Mouse (Mus musculus) ovary, adult 2 months (tissue): Measurements from ENCODE around the gene Klk1b5. TPM values are rescaled to one million over a fixed set of nuclear protein-coding genes. Genes with fewer than 3 reads are reported as not detected.

Experiments used
- polyA plus RNA-seq: library from polyadenylated mRNA; depleted of rRNA; stranded (reverse); fragments of >200 nt; gene quantifications from 2 replicates; pipeline ENCODE4 v1.2.3, GENCODE M21; 2012; rRNA removed

Klk1b5 gene
- polyA plus RNA-seq, result 0.15 and 0.29 TPM in 2 replicates

DNA sequence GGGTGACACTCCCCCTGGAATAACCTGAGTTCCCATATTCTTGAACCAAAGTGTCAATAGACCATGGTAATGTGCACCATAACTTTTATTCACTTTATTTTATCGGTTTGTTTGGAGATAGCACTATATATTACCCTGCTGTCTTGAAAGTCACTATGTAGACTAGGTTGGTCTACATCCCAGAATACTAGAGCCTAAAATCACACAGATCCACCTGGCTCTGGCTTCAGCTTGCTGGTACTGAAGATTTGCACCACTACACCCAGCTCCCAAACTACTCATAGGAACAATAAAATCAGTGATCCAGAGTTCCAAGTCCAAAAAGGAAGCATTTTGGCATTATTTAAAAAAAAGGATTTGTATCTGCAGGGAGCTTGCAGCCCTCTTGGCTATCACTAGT lies at the start of gene Klk1b5:
TSS of gene Klk1b5 (plus strand) at position 301 of the 400 bp plus-strand sequence.

DNA sequence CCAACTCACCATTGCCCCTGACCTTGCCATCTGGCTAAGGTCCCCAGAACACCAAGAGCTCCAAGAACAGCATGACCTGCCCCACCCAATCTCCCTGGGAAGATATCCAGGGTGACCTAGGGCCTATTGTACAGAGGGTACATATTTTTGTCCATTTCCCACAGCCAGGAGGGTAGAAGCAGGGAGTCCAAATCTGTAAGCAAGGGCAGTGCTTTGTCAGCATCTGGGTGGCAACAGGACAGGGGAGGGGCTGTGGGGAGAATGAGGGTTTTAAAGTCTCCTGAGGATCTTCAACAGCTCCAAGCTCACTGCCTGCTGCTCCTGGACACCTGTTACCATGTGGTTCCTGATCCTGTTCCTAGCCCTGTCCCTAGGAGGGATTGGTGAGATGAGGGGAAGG lies 27.8 kb upstream of the Klk1b5 start, which contains the start of gene Klk1b24:
TSS of gene Klk1b24 (plus strand) at position 301 of the 400 bp plus-strand sequence.

DNA sequence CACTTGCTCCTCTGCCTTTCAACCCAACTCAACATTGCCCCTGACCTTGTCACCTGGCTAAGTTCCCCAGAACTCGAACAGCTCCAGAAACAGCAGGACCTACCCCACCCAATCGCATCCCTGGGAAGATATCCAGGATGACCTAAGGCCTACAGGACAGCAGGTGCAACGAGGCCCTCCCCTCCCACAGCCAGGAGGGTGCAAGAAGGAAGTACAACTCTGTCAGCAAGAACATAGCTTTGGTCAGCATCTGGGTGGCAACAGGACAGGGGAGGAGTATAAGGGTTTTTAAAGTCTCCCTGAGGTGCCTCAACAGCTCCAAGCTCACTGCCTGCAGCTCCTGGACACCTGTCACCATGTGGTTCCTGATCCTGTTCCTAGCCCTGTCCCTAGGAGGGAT lies 17.9 kb upstream of the Klk1b5 start, which contains the start of gene Klk1b3:
TSS of gene Klk1b3 (plus strand) at position 301 of the 400 bp plus-strand sequence.

DNA sequence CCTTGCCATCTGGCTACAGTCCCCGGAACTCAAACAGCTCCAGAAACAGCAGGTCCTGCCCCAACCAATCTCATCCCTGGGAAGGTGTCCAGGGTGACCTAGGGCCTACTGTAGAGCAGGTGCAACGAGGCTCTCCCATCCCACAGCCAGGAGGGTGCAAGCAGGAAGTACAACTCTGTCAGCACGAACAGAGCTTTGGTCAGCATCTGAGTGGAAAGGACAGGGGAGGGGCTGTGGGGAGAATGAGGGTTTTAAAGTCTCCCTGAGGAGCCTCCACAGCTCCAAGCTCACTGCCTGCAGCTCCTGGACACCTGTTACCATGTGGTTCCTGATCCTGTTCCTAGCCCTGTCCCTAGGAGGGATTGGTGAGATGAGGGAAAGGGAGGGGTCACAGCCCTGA lies 8.6 kb upstream of the Klk1b5 start, which contains the start of gene Klk1b4:
TSS of gene Klk1b4 (plus strand) at position 301 of the 400 bp plus-strand sequence.

DNA sequence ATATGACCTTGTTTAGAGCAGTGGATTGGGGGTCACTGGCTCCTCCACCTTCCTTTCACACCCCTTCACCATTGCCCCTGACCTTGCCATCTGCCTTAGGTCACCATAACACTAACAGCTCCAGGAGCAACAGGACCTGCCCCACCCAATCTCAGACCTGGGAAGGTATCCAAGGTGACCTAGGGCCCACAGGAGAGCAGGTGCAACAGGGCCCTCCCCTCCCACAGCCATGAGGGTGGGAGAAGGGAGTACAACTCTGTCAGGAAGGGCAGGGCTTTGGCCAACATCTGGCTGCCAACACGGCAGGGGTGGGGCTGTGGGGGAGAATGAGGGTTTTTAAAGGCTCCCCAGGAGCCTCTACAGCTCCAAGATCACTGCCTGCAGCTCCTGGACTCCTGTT lies 9.3 kb downstream of the Klk1b5 start, which contains the start of gene Klk1:
TSS of gene Klk1 (plus strand) at position 285 of the 400 bp plus-strand sequence.

DNA sequence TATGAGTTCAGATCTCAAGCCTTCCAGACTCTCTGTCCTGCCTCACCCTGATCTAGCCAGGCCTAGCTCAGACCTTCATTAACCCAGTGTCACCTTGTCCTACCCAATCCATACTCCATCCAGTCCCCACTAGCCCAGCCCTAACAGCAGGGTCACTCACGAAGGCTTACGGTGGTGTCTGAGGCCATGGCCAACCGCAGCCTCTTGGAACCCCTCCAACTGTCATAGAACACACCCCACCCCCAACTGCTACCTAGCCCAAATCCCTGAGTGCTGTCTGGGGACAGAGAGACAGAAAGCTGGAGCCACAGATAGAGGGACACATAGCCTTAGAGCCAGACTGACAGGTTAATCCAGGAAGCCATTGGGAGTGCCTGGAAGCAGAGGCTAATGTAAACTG lies 20.2 kb downstream of the Klk1b5 start, which contains the start of gene Gm36864:
TSS of gene Gm36864 (plus strand) at position 269 of the 400 bp plus-strand sequence.

DNA sequence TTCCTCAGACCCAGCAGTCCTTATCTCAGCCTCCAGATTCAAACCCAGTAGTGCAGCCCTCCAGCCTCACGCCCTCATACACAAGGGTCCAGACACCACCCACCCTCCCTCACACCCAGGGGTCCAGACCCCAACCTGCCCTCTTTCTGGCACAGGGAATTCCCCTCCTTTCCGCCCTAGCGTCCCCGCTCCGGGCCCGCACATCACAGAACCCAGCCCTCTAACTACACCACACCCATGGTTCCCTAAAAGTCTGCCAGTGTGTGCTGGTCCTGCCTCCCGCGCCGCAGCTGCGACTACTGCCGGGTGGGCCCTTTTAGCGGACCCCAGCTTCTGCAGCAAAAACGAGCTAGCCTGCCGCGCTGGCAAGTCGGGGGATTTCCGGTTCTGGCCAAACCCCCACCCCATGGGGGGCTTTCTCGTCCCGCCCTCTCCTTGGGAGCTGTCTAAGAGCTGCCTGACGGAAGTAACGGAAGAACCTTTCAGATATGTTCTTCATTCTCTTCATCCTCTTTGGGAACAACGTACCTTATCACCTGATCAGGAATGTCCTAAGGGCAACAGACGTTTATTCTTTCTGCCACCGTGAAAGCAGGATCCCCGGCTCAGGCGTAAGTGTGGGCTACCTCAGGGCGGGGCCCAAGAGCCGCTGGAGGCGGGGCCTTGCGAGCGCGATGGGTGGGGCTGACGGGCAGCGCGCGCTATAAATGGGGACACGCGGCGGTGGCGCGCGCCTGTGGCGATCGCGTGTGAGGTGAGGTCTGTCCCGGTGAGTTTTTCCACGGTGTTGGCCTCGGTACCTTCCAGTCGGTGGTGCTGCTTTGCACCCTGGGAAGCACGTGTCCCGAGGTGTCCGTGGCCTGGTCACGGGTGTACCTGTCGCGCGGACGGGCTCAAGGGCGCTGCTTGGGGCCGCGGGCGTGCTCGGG lies 30.6 kb downstream of the Klk1b5 start, which contains the start of the genes 1700028J19Rik and 2410002F23Rik:
TSS of gene 1700028J19Rik (minus strand) at position 641 of the 929 bp plus-strand sequence.
TSS of gene 2410002F23Rik (plus strand) at position 668 of the 929 bp plus-strand sequence.

DNA sequence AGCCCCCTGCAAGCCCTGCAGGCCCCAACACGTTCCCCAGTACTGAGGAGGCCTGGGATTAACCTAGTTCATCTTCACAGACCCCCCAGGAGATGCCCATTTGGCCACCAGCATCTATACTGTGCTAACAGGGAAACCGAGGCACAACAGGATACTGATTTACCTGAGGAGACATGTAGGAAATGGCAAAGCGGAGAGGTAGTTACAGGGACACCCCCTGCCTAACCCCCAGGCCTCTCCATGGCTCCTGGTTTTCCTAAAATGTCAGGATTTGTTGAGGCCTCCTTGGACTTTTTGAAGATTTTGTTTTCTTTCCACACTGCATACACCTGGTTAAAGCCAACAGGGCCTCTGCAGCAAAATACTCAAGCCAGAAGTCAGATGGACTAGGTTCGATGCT lies 41.5 kb downstream of the Klk1b5 start, which contains the start of gene Acp4:
TSS of gene Acp4 (minus strand) at position 101 of the 400 bp plus-strand sequence.

DNA sequence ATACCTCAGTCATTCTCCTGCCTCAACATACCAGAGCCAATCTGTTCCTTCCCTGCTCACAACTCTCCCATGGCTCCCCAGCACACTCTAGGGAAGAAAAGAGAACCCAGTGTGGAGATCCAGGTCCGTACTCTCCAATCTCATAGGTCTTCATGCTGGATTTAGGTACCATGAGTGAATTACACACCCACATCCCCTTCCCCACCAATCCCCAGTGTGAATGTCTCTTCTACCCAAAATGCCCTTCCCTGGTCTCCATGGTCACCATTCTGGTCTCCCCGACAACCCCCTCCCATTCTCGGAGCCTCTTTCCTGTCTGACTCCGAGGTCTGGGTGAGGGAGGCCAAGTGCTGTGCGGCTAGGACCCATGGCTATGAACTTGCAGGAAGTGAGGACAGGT lies 45.4 kb downstream of the Klk1b5 start, which contains the start of gene Gm15517:
TSS of gene Gm15517 (plus strand) at position 301 of the 400 bp plus-strand sequence.

Other genes with a start within 250 kb of the Klk1b5 start
- not detected in 2 replicates for gene Klk1b1, start 249.2 kb upstream of the Klk1b5 start, polyA plus RNA-seq
- gene Klk1b9, start 239.9 kb upstream of the Klk1b5 start, polyA plus RNA-seq, result not detected in 2 replicates
- 0.35 and 1.4 TPM in 2 replicates for gene Klk1b11, start 220.1 kb upstream of the Klk1b5 start, polyA plus RNA-seq
- gene Klk1b26, start 203.8 kb upstream of the Klk1b5 start, polyA plus RNA-seq, result not detected in 2 replicates
- gene Klk1b27, start 163.7 kb upstream of the Klk1b5 start, polyA plus RNA-seq, result 1.3 and 2.2 TPM in 2 replicates
- 10.8 and 17.1 TPM in 2 replicates for gene Klk1b21, start 113.6 kb upstream of the Klk1b5 start, polyA plus RNA-seq
- gene Klk1b22, start 103.3 kb upstream of the Klk1b5 start, polyA plus RNA-seq, result 1.5 TPM in 1 of 2 replicates, not detected in the other
- not detected in 2 replicates for gene Klk1b16, start 79.2 kb upstream of the Klk1b5 start, polyA plus RNA-seq
- gene Klk1b24, start 27.7 kb upstream of the Klk1b5 start, polyA plus RNA-seq, result 4.4 and 5.6 TPM in 2 replicates
- not detected in 2 replicates for gene Klk1b3, start 17.8 kb upstream of the Klk1b5 start, polyA plus RNA-seq
- not detected in 2 replicates for gene Klk1b4, start 8.5 kb upstream of the Klk1b5 start, polyA plus RNA-seq
- gene Klk1, start 9.4 kb downstream of the Klk1b5 start, polyA plus RNA-seq, result 10.3 and 15.0 TPM in 2 replicates
- not detected in 2 replicates for gene Gm36864, start 20.2 kb downstream of the Klk1b5 start, polyA plus RNA-seq
- gene 1700028J19Rik, start 30.8 kb downstream of the Klk1b5 start, polyA plus RNA-seq, result 1.7 and 1.9 TPM in 2 replicates
- gene 2410002F23Rik, start 30.8 kb downstream of the Klk1b5 start, polyA plus RNA-seq, result 302 and 308 TPM in 2 replicates
- 0.14 and 0.29 TPM in 2 replicates for gene Acp4, start 41.4 kb downstream of the Klk1b5 start, polyA plus RNA-seq
- not detected in 2 replicates for gene Gm15517, start 45.5 kb downstream of the Klk1b5 start, polyA plus RNA-seq
- 17.9 and 24.7 TPM in 2 replicates for gene Clec11a, start 91.0 kb downstream of the Klk1b5 start, polyA plus RNA-seq
- gene Shank1, start 94.3 kb downstream of the Klk1b5 start, polyA plus RNA-seq, result 1.6 and 1.7 TPM in 2 replicates
- gene Syt3, start 168.2 kb downstream of the Klk1b5 start, polyA plus RNA-seq, result 5.9 and 6.5 TPM in 2 replicates
- gene 1700008O03Rik, start 169.9 kb downstream of the Klk1b5 start, polyA plus RNA-seq, result 2.6 and 2.8 TPM in 2 replicates
- gene Lrrc4b, start 213.1 kb downstream of the Klk1b5 start, polyA plus RNA-seq, result 12.9 and 15.2 TPM in 2 replicates
- gene Aspdh, start 249.4 kb downstream of the Klk1b5 start, polyA plus RNA-seq, result 0.46 and 2.6 TPM in 2 replicates